ENCODE assay signal across 14 mouse cellular contexts in genomic region chr1:156408004-156408403, GRCm38 (mm10). TPM values are rescaled to one million over a fixed set of nuclear protein-coding genes. Genes with fewer than 3 reads are reported as not detected.
DNase-seq lines count a peak whose midpoint lies in the region; ATAC-seq and TF ChIP-seq lines count a peak whose summit lies in the region.
"Had no signal": no experiment of that assay in that cellular context is flagged by ENCODE, and none has a peak within 500 bp of the region (broad histone marks: within the 10 kb centered on the region; RNA-seq: fewer than 3 reads in every experiment).

No protein-coding gene starts in this region.

- no peaks in the 10 kb centered on the region for H3K4me1 ChIP-seq in kidney, postnatal 0 days (replicated peaks; ENCODE audit: insufficient read depth, low read length)
- H3K4me1 ChIP-seq in G1E (ENCODE audit: insufficient read depth, low read depth, low read length) = peaks cover 15% of the 10 kb centered on the region
- H3K4me1 ChIP-seq in hindbrain, embryonic 10.5 days (replicated peaks) = no peaks in the 10 kb centered on the region
- H3K4me1 ChIP-seq: forebrain, embryonic 10.5 days; heart, embryonic 15.5 days; limb, embryonic 12.5 days; stomach, embryonic 15.5 days had no signal

- no peak overlapping the region for H3K4me3 ChIP-seq in kidney, postnatal 0 days (replicated peaks; ENCODE audit: low read depth, low read length)
- no peak overlapping the region for H3K4me3 ChIP-seq in G1E (ENCODE audit: low read depth, low read length)
- no peak overlapping the region for H3K4me3 ChIP-seq in hindbrain, embryonic 10.5 days
- H3K4me3 ChIP-seq: forebrain, embryonic 10.5 days; heart, embryonic 15.5 days; limb, embryonic 12.5 days; stomach, embryonic 15.5 days had no signal

- TF ChIP-seq CTCF in kidney, postnatal 0 days (IDR thresholded peaks at IDR 0.05; ENCODE audit: low read depth) = no peak
- TF ChIP-seq CTCF in G1E (IDR thresholded peaks at IDR 0.05; ENCODE audit: low read depth, low read length) = no peak

- no peak overlapping the region for H3K9ac ChIP-seq in kidney, postnatal 0 days (ENCODE audit: low read depth, low read length)
- H3K9ac ChIP-seq: heart, embryonic 15.5 days; limb, embryonic 12.5 days; stomach, embryonic 15.5 days had no signal

- no peak overlapping the region for H3K4me2 ChIP-seq in kidney, postnatal 0 days (ENCODE audit: low read length)
- H3K4me2 ChIP-seq: heart, embryonic 15.5 days; limb, embryonic 12.5 days; stomach, embryonic 15.5 days had no signal

- no peaks in the 10 kb centered on the region for H3K9me3 ChIP-seq in kidney, postnatal 0 days (replicated peaks; ENCODE audit: low read length)
- H3K9me3 ChIP-seq in G1E (replicated peaks) = peaks cover 3% of the 10 kb centered on the region
- H3K9me3 ChIP-seq in hindbrain, embryonic 10.5 days = no peaks in the 10 kb centered on the region
- H3K9me3 ChIP-seq: forebrain, embryonic 10.5 days; heart, embryonic 15.5 days; limb, embryonic 12.5 days; stomach, embryonic 15.5 days had no signal

- 46% methylated on average over 3 of the region's 3 CpGs for WGBS in kidney, postnatal 0 days
- WGBS in hindbrain, embryonic 10.5 days = 75% methylated on average over 3 of the region's 3 CpGs

- H3K36me3 ChIP-seq in kidney, postnatal 0 days (ENCODE audit: insufficient read depth, low read length) = no peaks in the 10 kb centered on the region
- no peaks in the 10 kb centered on the region for H3K36me3 ChIP-seq in G1E (replicated peaks)
- H3K36me3 ChIP-seq in hindbrain, embryonic 10.5 days = no peaks in the 10 kb centered on the region
- H3K36me3 ChIP-seq: forebrain, embryonic 10.5 days; heart, embryonic 15.5 days; limb, embryonic 12.5 days; stomach, embryonic 15.5 days had no signal

- peak; percentile 29 for DNase-seq in kidney, postnatal 0 days (ENCODE audit: low spot score)
- no peak for DNase-seq in kidney, postnatal 25 days
- DNase-seq in G1E (ENCODE audit: low spot score) = peak; percentile 20
- peak; percentile 40 for DNase-seq in induced T-regulatory cell, adult 2 months (ENCODE audit: low read depth)
- peak; percentile 90 for DNase-seq in thymus, postnatal 0 days (ENCODE audit: low spot score)
- no peak for DNase-seq in hindbrain, embryonic 10.5 days (ENCODE audit: low spot score)
- no peak for DNase-seq in right cerebral cortex, postnatal 36 days (ENCODE audit: low spot score in 2 of 2)
- no peak for DNase-seq in urinary bladder, postnatal 10 days (ENCODE audit: low spot score)
- DNase-seq: kidney, adult 11 months; right cerebral cortex, postnatal 14 days had no signal

- H3K27ac ChIP-seq in kidney, postnatal 0 days = no peak overlapping the region
- no peak overlapping the region for H3K27ac ChIP-seq in hindbrain, embryonic 10.5 days
- H3K27ac ChIP-seq: forebrain, embryonic 10.5 days; heart, embryonic 15.5 days; limb, embryonic 12.5 days; stomach, embryonic 15.5 days had no signal

- no peak; the same call in 1 of the 2 replicates for ATAC-seq in kidney, postnatal 0 days (replicated peaks; ENCODE audit: low FRiP score, low read depth)
- peak; percentile 72 for ATAC-seq in G1E (ENCODE audit: extremely low read depth, insufficient number of reproducible peaks, low FRiP score, poor library complexity, severe bottlenecking)

- no peaks in the 10 kb centered on the region for H3K27me3 ChIP-seq in kidney, postnatal 0 days (ENCODE audit: insufficient read depth, low read length)
- H3K27me3 ChIP-seq in G1E (ENCODE audit: insufficient read depth, low read length) = peaks cover 3% of the 10 kb centered on the region; the same call in 1 of the 2 replicates
- H3K27me3 ChIP-seq in hindbrain, embryonic 10.5 days (ENCODE audit: insufficient read depth, poor library complexity, severe bottlenecking) = no peaks in the 10 kb centered on the region
- H3K27me3 ChIP-seq: heart, embryonic 15.5 days; limb, embryonic 12.5 days; stomach, embryonic 15.5 days had no signal

RNA-seq across cellular contexts. Expression of gene Axdnd1, which starts 13.0 kb away (rescaled TPM):
- 0.11 and 0.27 TPM in 2 replicates for polyA plus RNA-seq in kidney, postnatal 0 days (2015; fragmentation: Nextera tagmentation; extraction: Ambion mirVana)
- total RNA-seq in G1E (2014; fragmentation: Nextera tagmentation) (1.5 and 6.7 TPM in 2 replicates), G1E (2017) (0.46 and 1.4 TPM in 2 replicates)
- polyA plus RNA-seq in G1E (2012) = not detected in 2 replicates
- polyA plus RNA-seq in thymus, postnatal 0 days (2015; fragmentation: Nextera tagmentation; extraction: Ambion mirVana) = 5.2 and 7.8 TPM in 2 replicates
- 0.05 and 0.85 TPM in 2 replicates for polyA plus RNA-seq in hindbrain, embryonic 10.5 days (2016; fragmentation: Nextera tagmentation; extraction: Ambion mirVana)

RNA-seq across cellular contexts. Expression of gene Gm2000, which starts 42.2 kb away (rescaled TPM):
- polyA plus RNA-seq in kidney, postnatal 0 days (2015; fragmentation: Nextera tagmentation; extraction: Ambion mirVana) = 763 and 841 TPM in 2 replicates
- total RNA-seq in G1E (2014; fragmentation: Nextera tagmentation) = 425 and 455 TPM in 2 replicates
- total RNA-seq in G1E (2017) = 3,171 and 3,208 TPM in 2 replicates
- polyA plus RNA-seq in G1E (2012) = 751 and 1,611 TPM in 2 replicates
- 1,036 and 1,057 TPM in 2 replicates for polyA plus RNA-seq in thymus, postnatal 0 days (2015; fragmentation: Nextera tagmentation; extraction: Ambion mirVana)
- 882 and 901 TPM in 2 replicates for polyA plus RNA-seq in hindbrain, embryonic 10.5 days (2016; fragmentation: Nextera tagmentation; extraction: Ambion mirVana)

Comparison
In these comparisons a context has a peak if more than half of its experiments do, and no peak if none do; other contexts are left out.
1. DNase-seq: peak in kidney, postnatal 0 days (single experiment), G1E (single experiment), induced T-regulatory cell, adult 2 months (single experiment) and thymus, postnatal 0 days (single experiment); none in kidney, postnatal 25 days (0 of 2), hindbrain, embryonic 10.5 days (single experiment), right cerebral cortex, postnatal 36 days (0 of 2) and urinary bladder, postnatal 10 days (single experiment).